Mouse (Mus musculus) MEL (cell line): ENCODE measurements around the gene H13. TPM values are rescaled to one million over a fixed set of nuclear protein-coding genes. Genes with fewer than 3 reads are reported as not detected.

Source experiments
- DNase-seq: peaks from one replicate; pipeline ENCODE4 v3.0.0; 2011; ENCODE audit warnings: low read depth, low spot score
- H3K27ac ChIP-seq: 2 replicates; pipeline ENCODE4 v1.5.1; 2012; ENCODE audit warnings: low read depth, mild to moderate bottlenecking, control low read depth, low read length, moderate library complexity; ENCODE audit not compliant: control insufficient read depth
- H3K27me3 ChIP-seq, 2 experiments: fragments of 150-350 bp in 1 of 2; sonication (generic) in 1 of 2; 2 replicates each; pipeline ENCODE4 v1.6.1; 2012; ENCODE audit warnings: low read length in 2 of 2, mild to moderate bottlenecking in 2 of 2, improper control_type of control experiment in 1 of 2, moderate library complexity in 1 of 2; ENCODE audit not compliant: insufficient read depth in 2 of 2, control insufficient read depth in 1 of 2
- H3K36me3 ChIP-seq, 2 experiments: 2 replicates each; pipeline ENCODE4 v1.6.1; 2012 to 2014; ENCODE audit warnings: low read length in 2 of 2, improper control_type of control experiment in 1 of 2, inconsistent platforms in 1 of 2, mild to moderate bottlenecking in 1 of 2; ENCODE audit not compliant: insufficient read depth in 2 of 2, control insufficient read depth in 1 of 2
- H3K4me1 ChIP-seq, 2 experiments: fragments of 150-350 bp in 1 of 2; sonication (generic) in 1 of 2; 2 replicates each; pipeline ENCODE4 v1.6.1; 2012; ENCODE audit warnings: low read length in 2 of 2, improper control_type of control experiment in 1 of 2, mild to moderate bottlenecking in 1 of 2; ENCODE audit not compliant: insufficient read depth in 2 of 2, control insufficient read depth in 1 of 2
- H3K4me3 ChIP-seq, 2 experiments: fragments of 150-350 bp in 1 of 2; sonication (generic) in 1 of 2; 2 replicates each; pipeline ENCODE4 v1.5.1; 2012; ENCODE audit warnings: low read depth in 2 of 2, low read length in 2 of 2, mild to moderate bottlenecking in 2 of 2, moderate library complexity in 2 of 2, control low read depth in 1 of 2, improper control_type of control experiment in 1 of 2; ENCODE audit not compliant: control insufficient read depth in 1 of 2, insufficient read depth in 1 of 2
- H3K79me2 ChIP-seq: 2 replicates; pipeline ENCODE4 v1.6.1; 2012; ENCODE audit warnings: mild to moderate bottlenecking, low read length, moderate library complexity; ENCODE audit not compliant: control insufficient read depth, poor library complexity, insufficient read depth
- H3K9ac ChIP-seq: 2 replicates; pipeline ENCODE4 v1.6.1; 2012; ENCODE audit warnings: low read depth, mild to moderate bottlenecking, control low read depth, low read length, moderate library complexity; ENCODE audit not compliant: control insufficient read depth, poor library complexity, severe bottlenecking
- H3K9me3 ChIP-seq: fragments of 150-350 bp; sonication (generic); replicated peaks from 2 replicates; pipeline ENCODE4 v1.6.1; 2012; ENCODE audit warnings: mild to moderate bottlenecking, low read length, improper control_type of control experiment, moderate library complexity; ENCODE audit not compliant: insufficient read depth
- BHLHE40 ChIP-seq: IDR thresholded peaks from 2 replicates; pipeline ENCODE4 v1.6.1; 2012; ENCODE audit warnings: low read depth, mild to moderate bottlenecking, inconsistent platforms, low read length, improper control_type of control experiment, borderline replicate concordance
- CHD1 ChIP-seq: IDR thresholded peaks from 2 replicates; pipeline ENCODE4 v1.6.1; 2012; ENCODE audit warnings: low read depth, mild to moderate bottlenecking, inconsistent platforms, low read length, improper control_type of control experiment
- CTCF ChIP-seq, 3 experiments: IDR thresholded peaks in 2 of 3; conservative IDR thresholded peaks in 1 of 3; 2 replicates each; pipeline ENCODE4 v1.5.1; 2011 to 2012; ENCODE audit warnings: low read length in 3 of 3, low read depth in 2 of 3, mild to moderate bottlenecking in 2 of 3, improper control_type of control experiment in 1 of 3, inconsistent platforms in 1 of 3, mixed read lengths in 1 of 3, moderate library complexity in 1 of 3; ENCODE audit not compliant: control insufficient read depth in 1 of 3, insufficient read depth in 1 of 3, poor library complexity in 1 of 3, severe bottlenecking in 1 of 3
- E2F4 ChIP-seq: IDR thresholded peaks from 2 replicates; pipeline ENCODE4 v1.6.1; 2011; ENCODE audit warnings: low read depth, low read length, improper control_type of control experiment, borderline replicate concordance
- GABPA ChIP-seq: IDR thresholded peaks from 2 replicates; pipeline ENCODE4 v1.6.1; 2012; ENCODE audit warnings: low read depth, mild to moderate bottlenecking, inconsistent platforms, low read length, improper control_type of control experiment, moderate library complexity
- HCFC1 ChIP-seq: IDR thresholded peaks from 2 replicates; pipeline ENCODE4 v1.6.1; 2012; ENCODE audit warnings: low read depth, mild to moderate bottlenecking, inconsistent platforms, low read length, improper control_type of control experiment, moderate library complexity
- JUND ChIP-seq: IDR thresholded peaks from 2 replicates; pipeline ENCODE4 v1.6.1; 2011; ENCODE audit warnings: low read depth, mild to moderate bottlenecking, improper control_type of control experiment, low read length
- KAT2A ChIP-seq: conservative IDR thresholded peaks from 2 replicates; pipeline ENCODE4 v1.6.1; 2012; ENCODE audit warnings: low read depth, low read length, improper control_type of control experiment, inconsistent platforms
- MAFK ChIP-seq: IDR thresholded peaks from 2 replicates; pipeline ENCODE4 v1.6.1; 2011; ENCODE audit warnings: low read depth, mild to moderate bottlenecking, low read length, improper control_type of control experiment, borderline replicate concordance
- MAZ ChIP-seq: IDR thresholded peaks from 2 replicates; pipeline ENCODE4 v1.6.1; 2012; ENCODE audit warnings: low read depth, mild to moderate bottlenecking, inconsistent platforms, low read length, improper control_type of control experiment
- MXI1 ChIP-seq: IDR thresholded peaks from 2 replicates; pipeline ENCODE4 v1.6.1; 2011; ENCODE audit warnings: mild to moderate bottlenecking, low read depth, low read length, improper control_type of control experiment
- MYB ChIP-seq: IDR thresholded peaks from 2 replicates; pipeline ENCODE4 v1.6.1; 2011; ENCODE audit warnings: mild to moderate bottlenecking, low read depth, low read length, improper control_type of control experiment
- MYC ChIP-seq: IDR thresholded peaks from 2 replicates; pipeline ENCODE4 v1.6.1; 2011; ENCODE audit warnings: low read depth, mild to moderate bottlenecking, low read length, improper control_type of control experiment, moderate library complexity
- NELFE ChIP-seq: IDR thresholded peaks from 2 replicates; pipeline ENCODE4 v1.6.1; 2011; ENCODE audit warnings: low read depth, low read length, improper control_type of control experiment
- NRF1 ChIP-seq: IDR thresholded peaks from 2 replicates; pipeline ENCODE4 v1.6.1; 2014; ENCODE audit warnings: low read depth, mild to moderate bottlenecking, inconsistent platforms, low read length, improper control_type of control experiment, moderate library complexity; ENCODE audit not compliant: poor library complexity, insufficient read depth, severe bottlenecking
- POLR2A ChIP-seq, 2 experiments: IDR thresholded peaks; 2 replicates each; pipeline ENCODE4 v1.6.1; 2011 to 2012; ENCODE audit warnings: low read length in 2 of 2, mild to moderate bottlenecking in 2 of 2, control low read depth in 1 of 2, improper control_type of control experiment in 1 of 2, low read depth in 1 of 2, moderate library complexity in 1 of 2; ENCODE audit not compliant: control insufficient read depth in 1 of 2, insufficient read depth in 1 of 2, poor library complexity in 1 of 2
- POLR2AphosphoS2 ChIP-seq: IDR thresholded peaks from 2 replicates; pipeline ENCODE4 v1.6.1; 2011; ENCODE audit warnings: low read length, improper control_type of control experiment
- POLR2AphosphoS5 ChIP-seq: IDR thresholded peaks from 2 replicates; pipeline ENCODE4 v1.6.1; 2012; ENCODE audit warnings: low read depth, borderline replicate concordance, mild to moderate bottlenecking, inconsistent platforms, low read length, moderate library complexity, mixed read lengths
- RAD21 ChIP-seq: IDR thresholded peaks from 2 replicates; pipeline ENCODE4 v1.6.1; 2011; ENCODE audit warnings: mild to moderate bottlenecking, low read depth, low read length, improper control_type of control experiment
- RCOR1 ChIP-seq: IDR thresholded peaks from 2 replicates; pipeline ENCODE4 v1.6.1; 2012; ENCODE audit warnings: low read depth, mild to moderate bottlenecking, inconsistent platforms, low read length, improper control_type of control experiment
- SMC3 ChIP-seq: IDR thresholded peaks from 2 replicates; pipeline ENCODE4 v1.6.1; 2011; ENCODE audit warnings: low read depth, low read length, improper control_type of control experiment
- TAL1 ChIP-seq: IDR thresholded peaks from 2 replicates; pipeline ENCODE4 v1.6.1; 2012; ENCODE audit warnings: mild to moderate bottlenecking, inconsistent platforms, low read length, moderate library complexity, mixed read lengths
- TBP ChIP-seq: IDR thresholded peaks from 2 replicates; pipeline ENCODE4 v1.8.0; 2011; ENCODE audit warnings: low read depth, low read length, improper control_type of control experiment
- TCF12 ChIP-seq: IDR thresholded peaks from 2 replicates; pipeline ENCODE4 v1.6.1; 2014; ENCODE audit warnings: low read depth, mild to moderate bottlenecking, inconsistent platforms, low read length, improper control_type of control experiment, moderate library complexity
- USF1 ChIP-seq: IDR thresholded peaks from 2 replicates; pipeline ENCODE4 v1.6.1; 2014; ENCODE audit warnings: low read depth, mild to moderate bottlenecking, inconsistent platforms, low read length, improper control_type of control experiment, moderate library complexity
- ZC3H11A ChIP-seq: IDR thresholded peaks from 2 replicates; pipeline ENCODE4 v1.6.1; 2012; ENCODE audit warnings: low read depth, mild to moderate bottlenecking, inconsistent platforms, low read length, improper control_type of control experiment
- ZKSCAN1 ChIP-seq: IDR thresholded peaks from 2 replicates; pipeline ENCODE4 v1.6.1; 2012; ENCODE audit warnings: low read depth, mild to moderate bottlenecking, inconsistent platforms, low read length, improper control_type of control experiment, moderate library complexity
- ZMIZ1 ChIP-seq: IDR thresholded peaks from 2 replicates; pipeline ENCODE4 v1.6.1; 2012; ENCODE audit warnings: low read depth, mild to moderate bottlenecking, inconsistent platforms, low read length, improper control_type of control experiment, moderate library complexity
- ZNF384 ChIP-seq: IDR thresholded peaks from 2 replicates; pipeline ENCODE4 v1.6.1; 2012; ENCODE audit warnings: low read depth, mild to moderate bottlenecking, inconsistent platforms, low read length, improper control_type of control experiment
- polyA plus RNA-seq, 2 experiments: library from polyadenylated mRNA; stranded (reverse) in 1 of 2; unstranded in 1 of 2; fragments of >175 nt in 1 of 2; fragments of >200 nt in 1 of 2; gene quantifications; 2 replicates each; pipeline versions ENCODE4 v1.2.1 to v1.2.4; 2012; ENCODE audit warnings: low replicate concordance in 2 of 2, low read depth in 1 of 2; ENCODE audit not compliant: insufficient read length in 2 of 2, insufficient read depth in 1 of 2, missing spikeins in 1 of 2
- total RNA-seq: library from RNA; depleted of rRNA; stranded (reverse); fragments of 300-350 nt; gene quantifications from 2 replicates; pipeline ENCODE4 v1.2.3, GENCODE M21; 2012

The H13 gene
- total and polyA plus RNA-seq, 3 experiments: 82.7 to 421 (median 139) TPM

GRCm38 (mm10) chr2:152736090-152736601 lies 66.9 kb downstream of the H13 start, which contains the start of gene Id1:
Gene Id1 (plus strand): TSS chr2:152736251.
- peak; percentile 87 for TF ChIP-seq POLR2AphosphoS2
- TF ChIP-seq MXI1: no peak
- TF ChIP-seq TBP: peak; percentile 99
- TF ChIP-seq RAD21: no peak
- TF ChIP-seq KAT2A: no peak
- no peak for TF ChIP-seq ZKSCAN1
- no peak for TF ChIP-seq CHD1
- peak; percentile 48; the same call in 1 of the 2 replicates for TF ChIP-seq HCFC1
- no peak for TF ChIP-seq JUND
- no peak for TF ChIP-seq E2F4
- TF ChIP-seq TCF12: no peak; the same call in 1 of the 2 replicates
- peak; percentile 96 to 100 for TF ChIP-seq POLR2A (IDR thresholded peaks at IDR 0.05; ENCODE audit: control insufficient read depth in 1 of 2, insufficient read depth in 1 of 2, low read depth in 1 of 2, low read length in 2 of 2, poor library complexity in 1 of 2)
- peak; percentile 96 for TF ChIP-seq NELFE
- TF ChIP-seq POLR2AphosphoS5: peak; percentile 96
- peak; percentile 99 for TF ChIP-seq ZMIZ1
- TF ChIP-seq NRF1: no peak
- TF ChIP-seq BHLHE40: no peak
- TF ChIP-seq RCOR1: no peak
- H3K4me3 ChIP-seq: peak within 1 kb of the TSS; percentile 45 to 65

GRCm38 (mm10) chr2:152736748-152737147 lies 67.5 kb downstream of the H13 start:
- Histone ChIP-seq H3K9ac (peak overlapping the region; percentile 70), H3K79me2 (peaks cover 18% of the 10 kb centered on the region), H3K27ac (peak overlapping the region; percentile 90), H3K9me3 (no peaks in the 10 kb centered on the region), H3K27me3 (no peaks in the 10 kb centered on the region), H3K36me3 (peaks cover 0 to 21% of the 10 kb centered on the region in 2 experiments; a peak in 2 of 4 replicates), H3K4me3 (peak overlapping the region; percentile 45 to 65), H3K4me1 (peaks cover 0 to 30% of the 10 kb centered on the region in 2 experiments; a peak in 2 of 4 replicates)
- DNase-seq: peak; percentile 77
- no peak for TF ChIP-seq SMC3
- no peak for TF ChIP-seq CTCF (IDR thresholded peaks at IDR 0.05 in 2 of 3, conservative IDR thresholded peaks at IDR 0.05 in 1 of 3; ENCODE audit: control insufficient read depth in 1 of 3, insufficient read depth in 1 of 3, low read depth in 2 of 3, low read length in 3 of 3, poor library complexity in 1 of 3, severe bottlenecking in 1 of 3)
- no peak for TF ChIP-seq ZNF384
- TF ChIP-seq NELFE: peak; percentile 25; the same call in 1 of the 2 replicates
- 0 out of 2 replicates have a peak, but pooled peaks have one; percentile 5 for TF ChIP-seq USF1
- no peak for TF ChIP-seq ZC3H11A
- no peak for TF ChIP-seq JUND
- TF ChIP-seq TCF12: 0 out of 2 replicates have a peak, but pooled peaks have one; percentile 31
- peak; percentile 30; the same call in 1 of the 2 replicates for TF ChIP-seq TAL1
- TF ChIP-seq MAZ: 0 out of 2 replicates have a peak, but pooled peaks have one; percentile 21
- TF ChIP-seq ZKSCAN1: no peak
- no peak for TF ChIP-seq POLR2A (IDR thresholded peaks at IDR 0.05; ENCODE audit: control insufficient read depth in 1 of 2, insufficient read depth in 1 of 2, low read depth in 1 of 2, low read length in 2 of 2, poor library complexity in 1 of 2)
- peak; percentile 67 for TF ChIP-seq MXI1
- TF ChIP-seq BHLHE40: no peak
- no peak for TF ChIP-seq POLR2AphosphoS5
- TF ChIP-seq MYB: no peak
- TF ChIP-seq TBP: no peak
- no peak; the same call in 1 of the 2 replicates for TF ChIP-seq ZMIZ1
- no peak; the same call in 1 of the 2 replicates for TF ChIP-seq POLR2AphosphoS2
- no peak for TF ChIP-seq MAFK
- peak; percentile 74 for TF ChIP-seq MYC
- no peak for TF ChIP-seq GABPA

More at GRCm38 (mm10) chr2:152736090-152736601, 66.9 kb downstream of the H13 start, which contains the start of gene Id1:
- peaks cover 0 to 20% of the 10 kb centered on the region in 2 experiments; a peak in 2 of 4 replicates for H3K36me3 ChIP-seq
- peak within 1 kb of the TSS; percentile 90 for H3K27ac ChIP-seq
- no peaks in the 10 kb centered on the region for H3K9me3 ChIP-seq
- peak; percentile 96 for DNase-seq
- peak within 1 kb of the TSS; percentile 70 for H3K9ac ChIP-seq
- H3K79me2 ChIP-seq: peaks cover 18% of the 10 kb centered on the region
- peaks cover 0 to 27% of the 10 kb centered on the region in 2 experiments; a peak in 2 of 4 replicates for H3K4me1 ChIP-seq
- H3K27me3 ChIP-seq: no peaks in the 10 kb centered on the region
